In the genomic region with DNA sequence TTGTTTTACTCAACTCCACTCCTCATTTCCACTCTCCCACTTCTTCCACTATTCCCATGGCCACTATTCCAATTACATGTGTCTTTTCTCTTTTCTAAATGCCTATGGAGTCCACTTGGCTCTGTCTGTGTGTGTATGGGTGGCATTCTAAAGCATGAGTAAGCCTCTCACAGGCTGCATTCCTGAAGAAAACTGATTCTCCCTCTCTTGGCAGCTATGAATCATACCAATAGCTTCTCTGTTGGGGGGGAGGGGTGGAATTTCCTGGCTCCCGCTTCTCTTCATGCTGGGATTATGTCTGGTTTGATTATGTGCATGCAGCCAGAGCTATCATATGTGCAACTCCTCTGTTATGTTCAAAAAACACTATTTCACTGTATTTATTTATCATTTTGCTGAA, we compare ENCODE assay signal across 8 mouse cellular contexts. TPM values are rescaled to one million over a fixed set of nuclear protein-coding genes. Genes with fewer than 3 reads are reported as not detected.
DNase-seq lines count a peak whose midpoint lies in the region; ATAC-seq lines count a peak whose summit lies in the region.

No protein-coding gene starts in this region.

- H3K4me1 ChIP-seq in embryonic facial prominence, embryonic 11.5 days (ENCODE audit: control insufficient read depth, insufficient read depth, low read length): no peaks in the 10 kb centered on the region
- peaks cover 14% of the 10 kb centered on the region for H3K4me1 ChIP-seq in embryonic facial prominence, embryonic 10.5 days
- no peaks in the 10 kb centered on the region; the same call in 1 of the 2 replicates for H3K4me1 ChIP-seq in stomach, embryonic 16.5 days (ENCODE audit: control insufficient read depth, insufficient read depth, low read length)
- H3K4me1 ChIP-seq in heart, embryonic 11.5 days (ENCODE audit: control insufficient read depth, insufficient read depth, low read length): no peaks in the 10 kb centered on the region

- H3K27me3 ChIP-seq in embryonic facial prominence, embryonic 11.5 days (ENCODE audit: control insufficient read depth, insufficient read depth, low read length): no peaks in the 10 kb centered on the region
- H3K27me3 ChIP-seq in embryonic facial prominence, embryonic 10.5 days (replicated peaks; ENCODE audit: low read depth, poor library complexity, severe bottlenecking): no peaks in the 10 kb centered on the region
- no peaks in the 10 kb centered on the region for H3K27me3 ChIP-seq in stomach, embryonic 16.5 days (ENCODE audit: control insufficient read depth, insufficient read depth, low read length)
- H3K27me3 ChIP-seq in heart, embryonic 11.5 days (ENCODE audit: control insufficient read depth, insufficient read depth, low read length): no peaks in the 10 kb centered on the region

- ATAC-seq in embryonic facial prominence, embryonic 11.5 days (replicated peaks; ENCODE audit: insufficient number of reproducible peaks, low FRiP score, low TSS enrichment, low read depth): no peak
- ATAC-seq in stomach, embryonic 16.5 days (ENCODE audit: insufficient read depth, low FRiP score): peak; percentile 69
- no peak for ATAC-seq in heart, embryonic 11.5 days (replicated peaks; ENCODE audit: insufficient number of reproducible peaks, low FRiP score, low TSS enrichment)

- peak; percentile 53 for DNase-seq in embryonic facial prominence, embryonic 11.5 days (ENCODE audit: low spot score)
- no peak for DNase-seq in embryonic facial prominence, embryonic 10.5 days (ENCODE audit: low spot score)
- DNase-seq in urinary bladder, postnatal 25 days (ENCODE audit: low spot score): peak; percentile 23
- DNase-seq in urinary bladder, adult 2 months (ENCODE audit: low spot score): no peak
- DNase-seq in left cerebral cortex, postnatal 10 days (ENCODE audit: extremely low spot score in 1 of 2, low spot score in 2 of 2): peak; percentile 20 to 29
- no peak for DNase-seq in T-cell, adult 2 months (ENCODE audit: low spot score)

- no peak overlapping the region for H3K27ac ChIP-seq in embryonic facial prominence, embryonic 11.5 days (replicated peaks; ENCODE audit: low read depth, low read length)
- H3K27ac ChIP-seq in embryonic facial prominence, embryonic 10.5 days (replicated peaks): no peak overlapping the region
- no peak overlapping the region for H3K27ac ChIP-seq in stomach, embryonic 16.5 days (ENCODE audit: low read length)
- no peak overlapping the region for H3K27ac ChIP-seq in heart, embryonic 11.5 days (ENCODE audit: low read depth, low read length)

- H3K9ac ChIP-seq in embryonic facial prominence, embryonic 11.5 days (replicated peaks; ENCODE audit: low read length): no peak overlapping the region
- no peak overlapping the region for H3K9ac ChIP-seq in stomach, embryonic 16.5 days (ENCODE audit: low read length)
- H3K9ac ChIP-seq in heart, embryonic 11.5 days (ENCODE audit: low read depth, low read length): no peak overlapping the region

- no peaks in the 10 kb centered on the region for H3K36me3 ChIP-seq in embryonic facial prominence, embryonic 11.5 days (replicated peaks; ENCODE audit: control insufficient read depth, insufficient read depth, low read depth, low read length)
- H3K36me3 ChIP-seq in embryonic facial prominence, embryonic 10.5 days (replicated peaks): no peaks in the 10 kb centered on the region
- H3K36me3 ChIP-seq in stomach, embryonic 16.5 days (ENCODE audit: control insufficient read depth, insufficient read depth, low read length): no peaks in the 10 kb centered on the region
- H3K36me3 ChIP-seq in heart, embryonic 11.5 days (ENCODE audit: control insufficient read depth, insufficient read depth, low read length): no peaks in the 10 kb centered on the region

- intact Hi-C loops in left cerebral cortex, postnatal 10 days (cut with DNase I): no loop called here

- 48% methylated on average over 1 of the region's 1 CpGs for WGBS in embryonic facial prominence, embryonic 11.5 days
- WGBS in embryonic facial prominence, embryonic 10.5 days: 43% methylated on average over 1 of the region's 1 CpGs
- WGBS in stomach, embryonic 16.5 days: 18% methylated on average over 1 of the region's 1 CpGs
- WGBS in heart, embryonic 11.5 days (ENCODE audit: insufficient replicate concordance): 52% methylated on average over 1 of the region's 1 CpGs

- H3K9me3 ChIP-seq in embryonic facial prominence, embryonic 11.5 days (replicated peaks; ENCODE audit: control insufficient read depth, low read length): no peaks in the 10 kb centered on the region
- H3K9me3 ChIP-seq in embryonic facial prominence, embryonic 10.5 days: no peaks in the 10 kb centered on the region
- no peaks in the 10 kb centered on the region for H3K9me3 ChIP-seq in stomach, embryonic 16.5 days (replicated peaks; ENCODE audit: control insufficient read depth, low read length)
- no peaks in the 10 kb centered on the region; the same call in 1 of the 2 replicates for H3K9me3 ChIP-seq in heart, embryonic 11.5 days (replicated peaks; ENCODE audit: control insufficient read depth, low read length)

- H3K4me3 ChIP-seq in embryonic facial prominence, embryonic 11.5 days (ENCODE audit: low read depth, low read length): no peak overlapping the region
- H3K4me3 ChIP-seq in embryonic facial prominence, embryonic 10.5 days: no peak overlapping the region
- no peak overlapping the region for H3K4me3 ChIP-seq in stomach, embryonic 16.5 days (replicated peaks; ENCODE audit: low read length)
- no peak overlapping the region for H3K4me3 ChIP-seq in heart, embryonic 11.5 days (ENCODE audit: low read depth, low read length)

- H3K4me2 ChIP-seq in embryonic facial prominence, embryonic 11.5 days (ENCODE audit: low read depth, low read length): no peak overlapping the region
- no peak overlapping the region for H3K4me2 ChIP-seq in stomach, embryonic 16.5 days (ENCODE audit: low read depth, low read length)
- H3K4me2 ChIP-seq in heart, embryonic 11.5 days: no peak overlapping the region

RNA-seq across cellular contexts. Expression of gene Spaca6, which starts 34.4 kb away (rescaled TPM):
- polyA plus RNA-seq in embryonic facial prominence, embryonic 11.5 days (2014; fragmentation: Nextera tagmentation; extraction: Ambion mirVana): 13.7 and 18.5 TPM in 2 replicates
- polyA plus RNA-seq in embryonic facial prominence, embryonic 10.5 days (2016; fragmentation: Nextera tagmentation; extraction: Ambion mirVana): 59.1 and 61.6 TPM in 2 replicates
- 91.3 and 98.6 TPM in 2 replicates for polyA plus RNA-seq in urinary bladder, adult 2 months (2012; rRNA removed)
- total RNA-seq in left cerebral cortex, postnatal 10 days (2021): 10 to 100 TPM; 80.5 to 82.2 TPM
- polyA plus RNA-seq in stomach, embryonic 16.5 days (2015; fragmentation: Nextera tagmentation; extraction: Ambion mirVana): 27.5 and 29.8 TPM in 2 replicates
- 15.5 and 25.1 TPM in 2 replicates for polyA plus RNA-seq in heart, embryonic 11.5 days (2014; fragmentation: Nextera tagmentation; extraction: Ambion mirVana)

Comparison
In these comparisons a context has a peak if more than half of its experiments do, and no peak if none do; other contexts are left out.
1. DNase-seq: peak in embryonic facial prominence, embryonic 11.5 days (single experiment), urinary bladder, postnatal 25 days (single experiment) and left cerebral cortex, postnatal 10 days (2 of 2); none in embryonic facial prominence, embryonic 10.5 days (single experiment), urinary bladder, adult 2 months (single experiment) and T-cell, adult 2 months (single experiment).